Mouse (Mus musculus): ENCODE measurements around the gene Tmem87a.

The Tmem87a gene

DNA sequence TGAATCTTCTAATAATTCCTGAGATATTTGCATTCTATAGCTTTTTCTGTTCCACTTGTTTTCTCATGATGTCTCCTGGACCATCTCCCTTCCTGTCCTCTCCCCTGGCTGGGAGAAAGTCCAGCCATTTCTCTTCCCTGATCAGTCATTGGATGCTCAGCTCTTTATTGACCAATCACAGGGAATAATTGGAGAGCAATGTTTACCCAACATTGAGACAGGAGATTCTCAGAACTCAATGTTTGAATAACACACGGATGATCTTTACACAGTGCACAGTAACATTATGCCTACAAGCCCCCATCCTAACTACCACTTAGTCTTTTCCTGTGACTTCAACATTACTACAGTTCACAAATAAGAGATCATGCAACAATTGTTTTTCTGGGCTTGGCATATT, 43.5 kb downstream of the Tmem87a start:
- DNase-seq, result no peak

DNA sequence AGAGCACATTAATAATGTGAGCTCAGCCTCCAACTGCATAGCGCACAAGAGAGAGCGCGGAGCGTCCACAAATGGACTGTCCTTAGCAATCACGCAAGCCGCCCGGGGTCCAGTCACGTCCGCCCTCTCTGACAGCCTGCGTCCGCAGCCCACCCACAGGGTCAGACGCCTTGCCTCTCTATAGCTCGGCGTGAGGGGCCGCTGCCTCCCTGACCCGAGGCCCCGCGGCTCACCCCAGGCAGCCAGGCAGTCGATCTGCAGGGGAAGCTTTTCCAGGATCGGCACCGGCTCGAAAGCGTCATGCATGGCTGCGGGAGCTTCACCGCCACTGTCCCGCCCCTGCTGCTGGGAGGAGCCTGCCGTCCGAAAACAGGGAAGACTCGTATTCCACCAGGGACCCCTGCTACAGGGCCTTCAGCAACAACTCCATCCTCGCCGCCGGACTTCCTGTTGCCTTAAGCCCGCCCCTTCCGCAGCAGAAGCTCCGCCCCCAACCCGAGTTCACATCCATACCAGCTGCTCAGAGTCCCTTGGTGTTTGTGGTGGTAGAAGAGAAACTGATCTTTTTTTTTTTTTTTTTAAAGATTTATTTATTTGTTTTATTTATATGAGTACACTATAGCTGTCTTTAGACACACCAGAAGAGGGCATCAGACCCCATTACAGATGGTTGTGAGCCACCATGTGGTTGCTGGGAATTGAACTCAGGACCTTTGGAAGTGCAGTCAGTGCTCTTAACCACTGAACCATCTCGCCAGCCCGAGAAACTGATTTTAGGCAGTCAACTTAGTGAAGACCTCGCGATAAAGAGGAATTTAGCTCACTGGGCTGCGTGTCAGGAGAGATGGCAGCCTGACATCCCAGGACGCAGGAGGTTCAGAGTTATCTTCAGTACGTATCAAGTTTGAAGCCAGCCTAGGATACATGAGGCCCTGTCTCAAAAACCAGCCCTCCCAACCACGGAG, 50.9 kb downstream of the Tmem87a start, which contains the start of gene Vps39:
Vps39 (minus strand) TSS at position 456 of the 965 bp plus-strand sequence.
- DNase-seq, result peak; percentile 81

GRCm38 (mm10) chr2:120351321-120351720, 52.6 kb downstream of the Tmem87a start:
- DNase-seq, result no peak

- DNase-seq, result no peak
Observed at GRCm38 (mm10) chr2:120348120-120348519, 55.8 kb downstream of the Tmem87a start.

DNA sequence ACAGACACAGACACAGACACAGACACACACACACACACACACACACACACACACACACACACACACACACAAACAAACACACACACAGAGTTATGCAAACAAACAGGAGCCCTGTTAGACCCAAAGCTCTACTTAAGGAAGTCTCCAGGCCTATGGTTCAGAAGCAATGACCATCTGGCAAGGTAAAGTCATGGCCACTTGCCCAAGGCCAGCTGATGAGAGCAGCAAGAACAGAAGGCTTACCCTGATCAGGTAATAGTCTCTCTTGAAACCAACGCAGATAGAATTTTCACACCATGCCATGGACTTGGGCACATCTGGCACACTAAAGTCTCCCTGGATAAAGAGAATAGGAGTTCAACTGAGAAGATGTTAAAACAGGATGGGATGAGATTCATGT, 62.2 kb downstream of the Tmem87a start:
- peak; percentile 48 for DNase-seq

DNA sequence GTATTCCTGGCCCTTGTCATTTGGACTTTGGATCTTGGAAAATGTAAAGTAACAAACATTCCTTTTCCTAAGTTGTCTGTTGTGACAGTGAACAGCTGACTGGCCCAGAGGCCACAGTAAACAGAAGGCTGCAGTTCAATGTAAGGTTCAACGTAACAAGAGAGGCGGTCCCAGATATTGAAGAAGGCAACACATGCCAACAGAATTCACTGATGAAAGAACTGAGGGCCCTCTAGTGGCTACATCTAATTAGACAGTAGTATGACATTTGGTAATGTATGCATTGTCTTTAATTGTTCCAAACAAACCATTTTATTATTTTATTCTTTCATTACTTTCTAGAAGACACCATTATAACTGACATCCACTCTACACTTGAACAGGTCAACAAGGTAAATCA, 66.0 kb downstream of the Tmem87a start:
- no peak for DNase-seq

DNA sequence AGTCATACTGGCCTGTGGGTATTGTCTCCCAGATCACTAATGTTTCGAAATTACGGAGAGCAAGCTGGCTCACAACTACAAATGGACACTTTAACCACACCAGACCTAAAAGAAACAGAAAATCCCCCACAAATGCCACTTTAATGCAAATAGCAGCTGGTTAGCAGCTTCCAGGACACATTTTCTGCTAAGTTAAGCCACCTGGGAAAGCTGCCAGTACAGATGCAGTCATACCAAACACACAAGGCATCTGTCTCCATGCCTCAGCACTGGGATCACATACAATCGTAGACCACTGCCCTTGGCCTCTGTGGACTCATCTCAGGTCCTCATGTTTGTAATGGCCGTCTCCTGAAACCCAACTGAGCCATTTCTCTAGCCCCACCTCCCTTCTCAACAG, 72.3 kb downstream of the Tmem87a start:
- DNase-seq, result no peak

DNA sequence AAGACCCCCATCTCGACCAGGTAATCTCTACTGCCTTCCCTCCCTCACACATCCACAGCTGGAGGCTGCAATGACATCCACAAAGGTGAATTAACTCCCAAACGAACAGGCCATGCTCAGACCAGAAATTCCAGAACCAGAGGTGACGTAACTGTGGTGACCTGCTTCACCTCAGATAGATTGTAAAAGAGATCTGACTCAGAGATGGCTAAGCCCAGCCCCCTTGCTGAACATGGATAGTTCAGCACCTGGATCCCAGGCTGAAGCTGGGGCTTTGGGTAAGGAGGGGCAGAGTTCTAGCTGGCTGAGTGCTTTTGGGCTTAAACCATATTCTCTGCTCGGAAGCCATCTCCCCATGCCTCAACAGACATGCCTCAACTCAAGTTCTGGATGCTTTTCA, 88.8 kb downstream of the Tmem87a start:
- DNase-seq, result no peak

GRCm38 (mm10) chr2:120314487-120314886, 89.4 kb downstream of the Tmem87a start:
- no peak for DNase-seq

DNA sequence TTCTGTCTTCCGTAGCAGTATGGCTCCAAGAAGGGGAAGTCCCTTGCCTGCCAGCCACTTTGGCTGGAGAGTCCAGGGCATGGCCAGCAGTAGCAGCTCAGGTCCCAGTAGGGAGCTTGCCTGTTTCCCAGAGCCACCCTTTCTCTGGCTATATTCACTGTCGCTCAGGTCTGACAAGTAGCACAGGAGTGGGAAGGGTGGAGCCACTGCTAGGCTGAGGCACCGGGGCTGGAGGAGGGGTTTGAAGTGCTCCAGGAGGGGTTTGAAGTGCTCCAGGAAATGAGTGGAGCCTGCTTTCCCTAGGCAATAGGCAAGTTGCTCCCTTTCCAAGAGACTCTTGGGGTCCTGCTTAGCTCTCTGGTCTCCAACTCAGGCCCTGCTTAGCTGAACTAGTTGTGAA, 89.9 kb downstream of the Tmem87a start, which contains the start of gene Pla2g4f:
Pla2g4f (minus strand) TSS at position 190 of the 400 bp plus-strand sequence.
- no peak for DNase-seq

DNA sequence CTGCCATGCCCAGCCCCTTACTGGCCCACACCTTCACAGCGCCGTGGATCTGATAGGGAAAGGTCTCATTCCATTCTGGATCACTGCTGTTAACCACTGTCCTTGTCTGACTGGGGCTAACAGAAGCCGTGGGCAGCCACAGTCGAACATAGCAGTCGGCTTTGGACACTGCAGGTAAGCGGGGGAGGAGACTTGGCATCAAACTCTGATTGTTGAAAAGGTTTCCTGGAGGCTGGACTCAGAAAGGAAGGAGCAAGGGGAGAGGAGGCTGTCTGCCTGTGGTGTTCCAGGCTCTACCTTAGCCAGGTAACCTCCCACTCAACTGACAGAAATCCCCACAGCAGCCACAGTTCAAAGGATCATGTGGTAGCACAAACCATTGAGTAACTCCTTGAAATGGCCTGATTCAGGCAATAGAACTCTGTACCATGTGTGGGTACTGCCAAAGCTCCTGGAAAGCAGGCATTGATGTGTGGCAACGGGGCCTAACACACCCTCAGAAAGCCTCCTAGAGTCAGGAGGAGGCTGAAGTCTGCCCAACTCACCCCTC, 91.6 kb downstream of the Tmem87a start:
- no peak for DNase-seq

Measured in cerebellum, adult 8-10 months (tissue).